Mouse (Mus musculus) adrenal gland (tissue): ENCODE data around the gene Sv2b.

Source experiments
- intact Hi-C: fragments of 180-260 bp; cut with DNase I; formaldehyde crosslinking; loops from one replicate; pipeline ENCODE4 v1.15.1; 2025

Gene Sv2b

DNA sequence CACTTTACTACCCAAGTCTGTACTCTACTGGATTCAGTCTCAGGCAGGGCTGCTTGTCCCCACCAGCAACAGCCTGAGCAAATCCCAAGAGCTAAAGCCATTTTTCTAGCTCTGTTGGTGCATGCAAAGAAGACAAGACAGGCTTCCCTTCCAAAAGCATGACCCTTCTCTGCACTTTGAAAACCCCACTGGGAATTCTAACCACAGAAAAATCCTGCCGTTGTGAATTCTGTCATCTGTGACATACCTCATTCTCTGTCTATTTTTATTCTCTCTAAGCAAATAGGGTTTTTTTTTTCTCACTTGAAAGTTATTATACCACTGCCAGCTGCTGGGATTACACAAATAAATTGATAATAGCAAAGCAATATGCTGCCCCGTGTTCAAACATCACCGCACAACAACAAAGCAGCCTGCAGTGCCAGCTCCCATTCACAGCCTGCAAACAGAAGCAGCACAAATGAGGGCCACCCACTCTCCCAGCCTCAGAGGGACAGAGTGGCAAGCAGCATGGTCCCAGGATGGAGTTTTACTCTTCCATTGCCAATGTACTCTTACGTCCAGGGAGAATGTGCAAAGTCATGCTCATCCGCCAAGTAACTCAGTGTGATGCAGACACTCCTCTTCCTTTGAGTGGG, 13.7 kb downstream of the Sv2b start:
- intact Hi-C loops = no loop called here

- intact Hi-C loops = no loop called here
These were observed 16.8 kb downstream of the Sv2b start for GRCm38 (mm10) chr7:75292246-75292645.

- intact Hi-C loops = no loop called here
These were observed 18.5 kb downstream of the Sv2b start for GRCm38 (mm10) chr7:75290554-75290953.

GRCm38 (mm10) chr7:75287237-75287636, 21.8 kb downstream of the Sv2b start:
- intact Hi-C loops = no loop called here

GRCm38 (mm10) chr7:75282951-75283350, 26.1 kb downstream of the Sv2b start:
- intact Hi-C loops = no loop called here

GRCm38 (mm10) chr7:75282080-75282650, 26.9 kb downstream of the Sv2b start:
- intact Hi-C loops = no loop called here

- intact Hi-C loops = no loop called here
These were observed 28.0 kb downstream of the Sv2b start for GRCm38 (mm10) chr7:75281106-75281505.

DNA sequence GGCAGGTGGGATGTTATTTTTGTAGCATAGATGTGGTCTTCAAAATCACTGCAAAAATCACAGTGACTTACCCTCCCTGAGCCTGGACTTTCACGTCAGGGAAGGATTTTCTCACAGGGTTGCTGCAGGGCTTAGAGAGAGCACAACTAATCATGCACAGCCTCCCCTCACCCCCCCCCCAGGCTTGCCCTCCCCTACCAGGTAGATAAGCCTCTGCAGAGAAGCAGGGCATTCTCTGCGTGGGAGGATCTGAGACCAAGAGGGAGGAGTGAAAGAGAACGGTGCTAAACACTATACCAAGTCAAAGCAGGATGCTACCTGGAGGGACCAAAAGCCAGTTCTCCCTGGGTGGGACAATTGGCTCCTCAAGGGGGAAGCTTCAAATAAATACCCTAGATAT, 31.2 kb downstream of the Sv2b start:
- intact Hi-C loops = no loop called here

DNA sequence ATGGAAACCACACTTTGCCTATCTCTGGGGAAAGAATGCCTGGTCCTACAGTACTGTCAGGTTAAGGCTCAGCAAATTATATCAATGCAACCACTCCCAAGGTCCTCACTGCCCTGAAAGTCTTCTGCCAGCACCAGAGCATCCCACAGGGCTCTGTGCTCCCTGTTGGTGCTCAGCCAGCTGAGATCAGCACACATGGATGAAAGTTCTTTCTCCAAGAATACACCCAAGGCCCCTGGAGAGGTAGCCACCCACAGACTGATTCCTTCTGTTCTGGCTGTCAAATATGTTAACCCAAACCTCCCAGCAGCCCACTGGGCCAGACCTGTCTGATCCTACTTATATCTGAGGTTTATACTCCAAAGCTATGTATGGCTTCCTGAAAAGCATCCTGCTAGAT, 32.3 kb downstream of the Sv2b start:
- intact Hi-C loops = no loop called here

GRCm38 (mm10) chr7:75274518-75274917, 34.5 kb downstream of the Sv2b start:
- intact Hi-C loops = no loop called here

DNA sequence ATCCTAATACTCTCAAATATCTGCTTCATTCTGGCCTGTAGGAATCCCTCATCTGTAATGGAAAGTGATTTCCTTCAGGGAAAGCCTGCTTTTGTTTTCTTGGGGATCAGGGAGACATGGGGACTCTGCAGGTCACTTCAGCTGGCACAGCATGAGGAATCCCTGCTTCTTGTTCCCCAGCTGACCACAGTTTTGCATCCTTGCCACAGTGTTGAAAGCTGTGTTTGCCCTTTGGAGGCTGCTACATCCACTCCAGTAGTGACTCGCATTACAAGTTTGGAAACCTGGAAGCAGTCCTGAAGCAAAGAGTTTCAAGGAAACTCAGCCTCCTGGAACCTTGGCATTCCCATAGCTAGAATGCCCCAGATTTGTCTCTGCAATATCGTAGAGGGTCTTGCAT, 35.4 kb downstream of the Sv2b start:
- intact Hi-C loops = no loop called here

GRCm38 (mm10) chr7:75271921-75272381, 37.1 kb downstream of the Sv2b start:
- intact Hi-C loops = no loop called here

DNA sequence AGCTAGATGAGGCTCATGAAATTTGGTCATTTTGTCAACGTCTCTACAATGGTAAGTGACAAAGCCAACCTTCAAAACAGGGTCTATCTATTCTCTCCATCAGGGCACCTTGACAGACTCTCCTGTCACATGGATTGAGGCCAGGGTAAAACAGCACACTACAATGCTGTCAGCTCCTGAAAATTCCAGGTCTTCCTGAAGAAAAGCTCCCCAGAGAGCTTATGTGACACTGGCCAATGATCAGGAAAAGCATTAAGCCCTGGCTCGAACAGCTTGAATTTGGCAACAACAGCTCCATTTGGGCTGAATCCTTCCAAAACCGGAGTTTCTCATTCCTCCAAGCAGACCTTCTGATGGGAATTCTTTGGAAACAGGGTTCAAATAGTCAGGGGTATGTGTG, 37.8 kb downstream of the Sv2b start:
- intact Hi-C loops = no loop called here

DNA sequence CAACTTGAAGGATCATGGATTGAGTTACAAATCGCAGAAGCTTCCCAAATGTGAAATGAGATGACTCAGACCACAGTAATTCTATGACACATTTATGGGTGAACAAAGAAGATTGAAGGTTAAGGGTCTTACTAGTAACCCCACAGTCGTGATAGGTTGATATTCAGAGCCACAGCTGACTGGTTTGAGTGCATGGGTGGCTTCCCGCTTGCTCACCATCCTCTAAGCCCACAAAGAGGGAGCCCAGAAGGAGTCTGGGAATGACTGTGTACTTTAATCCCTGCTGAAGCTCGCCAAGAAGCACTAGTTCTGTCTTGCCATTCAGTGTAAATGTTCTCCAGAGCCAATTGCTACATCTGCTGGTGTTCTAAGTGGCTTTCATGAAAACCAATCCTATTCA, 41.8 kb downstream of the Sv2b start:
- intact Hi-C loops = no loop called here

DNA sequence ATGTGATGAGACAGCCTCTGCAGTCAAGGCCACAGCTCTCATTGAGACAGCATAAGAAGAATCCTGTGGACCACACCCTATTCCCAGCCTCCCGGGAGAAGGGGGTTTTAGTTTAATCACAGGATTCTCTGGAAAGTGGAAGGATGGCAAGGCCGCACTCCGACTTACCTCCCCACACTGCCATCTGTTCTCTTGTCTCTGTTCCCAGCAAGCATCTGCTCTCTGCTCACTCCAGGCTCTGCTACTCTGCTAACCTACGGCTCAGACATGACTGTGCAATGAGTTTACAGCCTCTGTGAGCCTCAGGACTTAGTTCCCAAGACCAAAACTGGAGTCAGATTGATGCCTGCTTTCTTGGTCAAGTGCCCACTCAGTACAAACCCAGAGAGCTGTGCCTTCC, 43.8 kb downstream of the Sv2b start:
- intact Hi-C loops = no loop called here

GRCm38 (mm10) chr7:75259945-75260344, 49.1 kb downstream of the Sv2b start:
- intact Hi-C loops = no loop called here

DNA sequence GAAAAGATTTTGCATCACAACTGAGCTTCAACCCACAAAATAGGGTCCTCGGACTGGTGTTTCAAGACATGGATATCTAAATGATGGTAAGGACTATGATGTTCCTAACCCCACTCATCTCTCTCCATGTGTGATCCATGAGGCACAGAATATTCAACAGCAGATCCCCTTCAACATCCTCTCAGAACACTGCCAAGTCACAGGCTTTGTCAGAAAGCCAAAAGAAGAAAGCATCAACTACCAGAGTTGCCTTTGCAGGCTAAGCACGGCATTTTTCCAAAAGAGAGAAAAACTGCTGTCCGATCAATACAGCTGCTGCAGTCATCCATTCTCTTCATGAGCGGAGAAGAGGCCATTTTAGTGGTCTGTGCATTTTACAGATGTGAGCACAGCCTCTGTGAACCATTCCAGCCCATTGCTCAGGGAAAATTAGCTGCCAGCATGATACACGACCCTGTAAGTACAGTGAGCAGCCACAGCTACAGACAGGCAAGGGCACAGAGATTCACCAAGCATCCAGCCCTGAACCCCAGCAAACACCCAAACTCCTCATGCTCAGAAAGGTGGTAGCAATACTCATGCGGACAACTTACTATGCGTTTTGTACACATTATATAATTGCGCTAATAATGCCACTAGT, 55.3 kb downstream of the Sv2b start:
- intact Hi-C loops = no loop called here

DNA sequence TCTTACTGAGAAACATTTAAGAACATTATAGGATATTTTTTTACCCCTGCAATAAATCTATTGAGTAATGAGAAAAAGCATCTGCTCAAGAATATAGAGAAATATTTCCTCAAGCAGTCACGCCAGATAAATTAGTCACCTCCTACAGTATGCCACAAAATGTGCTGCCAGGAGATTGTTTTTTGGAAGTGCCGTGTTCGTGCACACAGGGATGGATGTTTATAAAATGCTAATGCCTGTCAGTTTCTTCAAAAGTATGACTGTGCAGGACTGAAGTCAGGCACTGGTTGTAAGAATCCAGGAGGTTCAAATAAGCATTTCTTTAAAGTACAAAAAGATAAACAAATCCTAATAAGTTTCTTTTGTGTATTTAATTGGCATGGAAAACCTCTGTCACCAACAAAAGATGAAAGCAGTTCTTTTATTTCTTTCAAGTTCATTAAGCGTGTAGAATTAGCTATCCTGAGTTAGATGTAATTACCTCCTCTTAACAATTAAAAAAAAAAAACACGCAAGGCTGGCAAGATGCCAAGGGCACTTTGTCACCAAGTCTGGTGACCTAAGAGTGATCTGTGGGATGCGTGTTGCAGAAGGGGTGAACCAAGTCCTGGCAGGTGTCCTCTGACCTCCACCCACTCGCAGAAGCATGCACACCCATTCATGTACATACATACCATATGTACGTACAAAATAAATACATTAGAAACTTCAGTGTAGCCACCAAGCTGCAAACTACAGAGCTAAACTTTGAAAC, 68.1 kb downstream of the Sv2b start:
- intact Hi-C loops = no loop called here

DNA sequence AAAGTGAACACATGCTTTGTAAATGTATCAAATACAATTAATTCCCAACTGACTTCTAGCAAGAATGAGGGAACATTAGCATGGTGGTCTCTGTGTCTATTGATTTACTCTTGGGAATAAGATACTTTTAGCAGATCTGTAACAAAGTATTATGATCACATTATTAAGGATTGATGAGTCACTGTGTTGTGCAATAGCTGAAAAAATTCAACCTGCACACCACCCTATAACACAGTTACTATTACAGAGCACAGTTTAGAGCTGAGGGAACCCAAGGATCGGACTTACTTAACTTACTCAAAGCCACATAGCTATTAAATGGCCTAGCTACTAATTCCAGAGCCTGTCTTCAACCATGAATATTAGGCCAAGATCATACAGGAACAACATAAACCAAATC, 72.7 kb downstream of the Sv2b start:
- intact Hi-C loops = no loop called here

- intact Hi-C loops = no loop called here
These were observed 84.9 kb downstream of the Sv2b start for GRCm38 (mm10) chr7:75224206-75224605.

DNA sequence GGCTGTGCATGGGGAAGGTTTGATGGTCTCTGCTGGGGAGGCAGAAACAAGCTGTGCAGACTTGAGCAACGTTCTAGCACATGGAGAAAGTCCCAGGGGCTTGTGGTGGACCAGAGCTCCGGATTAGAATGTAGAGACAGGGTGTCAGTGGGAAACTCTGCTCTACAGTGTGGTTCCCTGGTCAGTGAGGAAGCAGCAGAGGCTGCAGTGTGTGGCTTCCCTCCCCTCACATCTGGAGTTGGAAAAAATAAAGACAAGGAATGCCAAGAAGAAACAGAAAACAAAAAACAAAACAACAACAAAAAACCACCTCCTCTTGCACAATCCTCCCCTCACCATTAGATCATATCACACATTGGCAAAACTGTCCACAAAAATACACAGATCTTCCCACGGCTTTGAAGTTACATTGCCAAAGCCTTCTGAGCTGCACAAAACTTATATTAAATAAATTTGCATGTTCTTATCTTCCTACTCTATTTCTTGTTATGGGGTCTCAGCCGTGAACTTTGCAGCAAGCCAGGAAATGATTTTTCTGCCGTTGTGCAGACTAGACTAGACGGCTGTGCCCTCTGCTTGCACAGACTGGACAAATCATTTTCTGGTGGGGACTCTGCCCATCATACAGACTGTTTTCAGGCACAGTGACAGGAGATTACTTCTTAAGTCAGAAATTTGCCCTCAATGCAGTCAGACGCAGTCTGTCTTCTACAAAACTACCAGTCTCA, 86.2 kb downstream of the Sv2b start:
- intact Hi-C loops = no loop called here

DNA sequence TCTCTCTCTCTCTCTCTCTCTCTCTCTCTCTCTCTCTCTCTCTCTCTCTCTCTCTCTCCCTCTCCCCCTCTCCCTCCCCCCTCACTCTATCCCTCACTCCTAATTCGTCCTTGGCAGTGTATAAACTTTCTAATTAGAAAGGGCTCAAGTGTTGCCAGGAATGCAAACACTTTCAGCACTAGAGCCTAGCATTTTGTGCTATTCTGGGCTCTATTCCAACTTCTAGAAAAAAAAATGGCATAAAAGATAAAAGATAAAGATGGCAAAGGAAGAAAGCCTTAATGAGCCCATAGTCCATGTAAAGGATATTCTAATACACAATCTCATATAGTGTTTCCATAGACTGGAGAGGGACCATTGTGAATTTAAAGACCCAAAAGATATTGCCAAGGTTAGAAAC, 88.3 kb downstream of the Sv2b start:
- intact Hi-C loops = no loop called here
